Mouse (Mus musculus) liver, postnatal 0 days (tissue): ENCODE measurements around the gene Calr. TPM values are rescaled to one million over a fixed set of nuclear protein-coding genes. Genes with fewer than 3 reads are reported as not detected.

Experiments
- ATAC-seq: fragments of 200-750 bp; cut with Nextera tagmentation; 2 replicates; pipeline ENCODE4 v1.8.0; 2017; ENCODE audit warnings: mild to moderate bottlenecking, moderate library complexity
- DNase-seq: peaks from one replicate; pipeline ENCODE4 v3.0.0-alpha.2; 2016
- H3K27ac ChIP-seq: fragments of 300-500 bp; sonication (generic); 2 replicates; pipeline ENCODE4 v1.5.1; 2014; ENCODE audit warnings: antibody characterized with exemption, moderate library complexity, mild to moderate bottlenecking, low read depth
- H3K27me3 ChIP-seq: fragments of 300-500 bp; sonication (generic); 2 replicates; pipeline ENCODE4 v1.6.1; 2014; ENCODE audit warnings: low read length, control low read depth, mixed read lengths; ENCODE audit not compliant: insufficient read depth
- H3K36me3 ChIP-seq: fragments of 300-500 bp; sonication (generic); replicated peaks from 2 replicates; pipeline ENCODE4 v1.6.1; 2014; ENCODE audit warnings: mild to moderate bottlenecking, control low read depth, low read length, moderate library complexity, mixed read lengths; ENCODE audit not compliant: insufficient read depth
- H3K4me1 ChIP-seq: fragments of 300-500 bp; sonication (generic); 2 replicates; pipeline ENCODE4 v1.6.1; 2014; ENCODE audit warnings: antibody characterized with exemption, mild to moderate bottlenecking, control low read depth; ENCODE audit not compliant: insufficient read depth
- H3K4me2 ChIP-seq: fragments of 300-500 bp; sonication (generic); 2 replicates; pipeline ENCODE4 v1.6.1; 2014; ENCODE audit warnings: low read depth, mild to moderate bottlenecking, low read length, moderate library complexity, mixed read lengths
- H3K4me3 ChIP-seq: fragments of 300-500 bp; sonication (generic); 2 replicates; pipeline ENCODE4 v1.5.1; 2014; ENCODE audit warnings: low read depth, low read length
- H3K9ac ChIP-seq: fragments of 300-500 bp; sonication (generic); replicated peaks from 2 replicates; pipeline ENCODE4 v1.6.1; 2014; ENCODE audit warnings: mild to moderate bottlenecking, moderate library complexity
- H3K9me3 ChIP-seq: fragments of 300-500 bp; sonication (generic); 2 replicates; pipeline ENCODE4 v1.6.1; 2016; ENCODE audit warnings: mild to moderate bottlenecking, control low read depth, low read length, mixed read lengths
- CTCF ChIP-seq: sonication (generic); IDR thresholded peaks from 2 replicates; pipeline ENCODE4 v1.5.1; 2016; ENCODE audit warnings: antibody characterized with exemption, low read depth
- EP300 ChIP-seq: IDR thresholded peaks from 2 replicates; pipeline ENCODE4 v1.6.1; 2016; ENCODE audit warnings: antibody characterized with exemption, low read depth, mild to moderate bottlenecking
- WGBS: fragments of 180-500 bp; shearing (Covaris S2); extraction: QIAGEN DNeasy Blood & Tissue Kit; methylation state at CpG from one replicate; pipeline ENCODE4 v1.1.7; 2014; ENCODE audit not compliant: insufficient replicate concordance; 5-methylcytosine and 5-hydroxymethylcytosine counted together
- polyA plus RNA-seq: library from polyadenylated mRNA; unstranded; fragments of >200 nt; fragmentation: Nextera tagmentation; extraction: Ambion mirVana; gene quantifications from 2 replicates; pipeline ENCODE4 v1.2.1, GENCODE M21; 2015

Calr gene
- polyA plus RNA-seq, 1 experiment from 2014 or later = 331 TPM

- peak within 1 kb of the TSS; percentile 73 for H3K27ac ChIP-seq
- peak within 1 kb of the TSS; percentile 62 for H3K9ac ChIP-seq
- WGBS = 8% methylated on average over 40 of the region's 46 CpGs
Observed at GRCm38 (mm10) chr8:84871376-84872308, 24.9 kb upstream of the Calr start, which contains the start of gene Syce2. Gene Syce2 (plus strand): TSS chr8:84872111.

DNA sequence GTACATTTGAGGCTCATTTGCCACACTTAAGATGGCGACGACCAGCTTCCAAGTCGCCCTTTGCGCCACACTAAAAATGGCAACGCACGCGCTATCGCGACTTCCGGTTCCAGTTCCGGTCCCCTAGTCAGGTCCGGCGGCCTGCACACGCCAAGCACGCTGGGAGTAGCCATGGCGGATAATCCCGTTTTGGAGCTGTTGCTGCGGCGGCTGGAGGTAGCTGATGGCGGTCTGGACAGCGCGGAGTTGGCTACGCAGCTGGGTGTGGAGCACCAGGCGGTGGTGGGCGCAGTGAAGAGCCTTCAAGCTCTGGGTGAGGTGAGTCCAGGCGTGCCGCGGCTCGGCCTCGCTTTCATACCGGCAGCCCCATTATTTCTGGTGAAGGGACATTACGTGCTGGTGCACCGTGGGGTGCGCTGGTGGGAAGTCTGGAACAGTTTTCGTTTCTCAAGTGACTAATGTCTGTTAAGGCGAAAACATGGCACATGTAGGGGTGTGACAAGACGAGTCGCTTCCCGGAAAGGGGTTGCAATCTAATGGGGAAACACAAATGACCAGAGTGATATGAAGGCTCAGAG, 10.2 kb upstream of the Calr start, which contains the start of gene Farsa:
Gene Farsa (plus strand): TSS at position 126 of the 578 bp plus-strand sequence.
- TF ChIP-seq EP300 (no peak), CTCF (no peak)
- H3K9ac ChIP-seq = peak within 1 kb of the TSS; percentile 83
- no peaks in the 10 kb centered on the region for H3K27me3 ChIP-seq
- peak within 1 kb of the TSS; percentile 87 for H3K4me2 ChIP-seq
- peak; percentile 96 for ATAC-seq
- H3K27ac ChIP-seq = peak within 1 kb of the TSS; percentile 92
- WGBS = 1% methylated on average over 39 of the region's 39 CpGs
- peaks cover 14% of the 10 kb centered on the region for H3K4me1 ChIP-seq
- DNase-seq = peak; percentile 94
- H3K9me3 ChIP-seq = no peaks in the 10 kb centered on the region
- peak within 1 kb of the TSS; percentile 89 for H3K4me3 ChIP-seq
- H3K36me3 ChIP-seq = peaks cover 26% of the 10 kb centered on the region

More at GRCm38 (mm10) chr8:84871376-84872308, 24.9 kb upstream of the Calr start, which contains the start of gene Syce2:
- peaks cover 27% of the 10 kb centered on the region for H3K4me1 ChIP-seq
- DNase-seq (peak; percentile 93), ATAC-seq (peak; percentile 84)
- H3K4me3 ChIP-seq = peak within 1 kb of the TSS; percentile 52
- 0 out of 2 replicates have a peak, but pooled peaks have one; percentile 23 for TF ChIP-seq EP300
- TF ChIP-seq CTCF = peak; percentile 75
- H3K27me3 ChIP-seq = no peaks in the 10 kb centered on the region
- peaks cover 28% of the 10 kb centered on the region for H3K36me3 ChIP-seq
- no peaks in the 10 kb centered on the region for H3K9me3 ChIP-seq
- peak within 1 kb of the TSS; percentile 99 for H3K4me2 ChIP-seq

DNA sequence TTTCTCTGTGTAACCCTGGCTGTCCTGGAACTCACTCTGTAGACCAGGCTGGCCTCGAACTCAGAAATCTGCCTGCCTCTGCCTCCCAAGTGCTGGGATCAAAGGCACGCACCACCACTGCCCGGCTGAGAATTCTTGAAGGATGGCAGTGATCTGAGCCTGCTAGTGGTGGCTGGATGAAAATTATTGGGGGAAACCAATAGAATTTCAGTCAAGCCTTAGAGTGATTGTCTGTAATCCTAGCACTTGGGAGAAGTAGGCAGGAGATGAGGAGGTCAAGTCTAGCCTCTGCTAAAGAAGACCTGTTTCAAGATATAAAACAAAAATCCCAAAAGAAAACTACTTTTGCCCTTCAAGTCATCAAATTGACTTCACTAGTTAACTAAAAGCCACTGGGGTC, 9.7 kb upstream of the Calr start:
- 90% methylated on average over 3 of the region's 3 CpGs for WGBS
- Histone ChIP-seq H3K4me3 (peak overlapping the region; percentile 89; the same call in 1 of the 2 replicates), H3K9ac (no peak overlapping the region), H3K36me3 (peaks cover 21% of the 10 kb centered on the region), H3K4me1 (peaks cover 14% of the 10 kb centered on the region), H3K4me2 (peak overlapping the region; percentile 87; the same call in 1 of the 2 replicates), H3K9me3 (no peaks in the 10 kb centered on the region), H3K27ac (no peak overlapping the region), H3K27me3 (no peaks in the 10 kb centered on the region)
- ATAC-seq (no peak), DNase-seq (no peak)
- TF ChIP-seq CTCF (no peak), EP300 (no peak)

GRCm38 (mm10) chr8:84847684-84848435, 1.1 kb upstream of the Calr start:
- Histone ChIP-seq H3K4me2 (peak overlapping the region; percentile 88), H3K9ac (peak overlapping the region; percentile 62), H3K27ac (peak overlapping the region; percentile 90), H3K27me3 (no peaks in the 10 kb centered on the region), H3K9me3 (no peaks in the 10 kb centered on the region), H3K36me3 (peaks cover 25% of the 10 kb centered on the region), H3K4me3 (peak overlapping the region; percentile 71), H3K4me1 (peaks cover 28% of the 10 kb centered on the region)
- TF ChIP-seq CTCF (no peak), EP300 (peak; percentile 66; the same call in 1 of the 2 replicates)
- 15% methylated on average over 6 of the region's 6 CpGs for WGBS
- DNase-seq (no peak), ATAC-seq (no peak)

DNA sequence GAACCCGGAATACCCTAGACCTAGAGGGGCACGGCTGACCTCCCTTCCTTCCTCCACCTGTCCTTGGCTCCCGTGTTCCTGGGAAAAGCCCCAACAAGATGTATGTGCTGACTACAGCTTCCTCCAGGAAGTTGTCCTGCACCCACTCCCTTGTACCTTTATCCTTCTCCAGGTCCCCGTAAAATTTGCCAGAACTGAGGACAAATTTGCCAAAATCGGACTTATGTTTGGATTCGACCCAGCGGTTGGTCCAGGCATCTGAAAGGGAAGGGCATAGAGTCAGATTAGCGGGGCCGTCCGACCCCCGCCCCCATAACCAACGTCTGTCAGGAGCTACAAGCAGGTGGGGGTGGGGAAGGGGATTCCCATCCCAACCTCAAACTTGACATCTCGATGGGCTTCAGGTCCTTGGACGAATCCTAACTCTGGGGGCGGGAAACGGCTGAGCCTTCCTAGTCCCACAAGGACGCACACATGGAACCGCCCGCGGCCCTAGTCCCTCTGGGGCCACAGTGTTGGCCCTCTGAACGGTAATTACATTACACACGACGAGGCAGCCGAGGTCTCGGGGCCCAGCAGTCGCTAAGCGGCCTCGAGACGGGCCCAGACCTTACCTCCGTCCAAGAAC, 526 bp downstream of the Calr start:
- peak; percentile 30 for ATAC-seq
- Histone ChIP-seq H3K9me3 (no peaks in the 10 kb centered on the region), H3K4me3 (peak overlapping the region; percentile 71), H3K4me1 (peaks cover 31% of the 10 kb centered on the region), H3K27ac (peak overlapping the region; percentile 85), H3K27me3 (no peaks in the 10 kb centered on the region), H3K4me2 (peak overlapping the region; percentile 88), H3K9ac (peak overlapping the region; percentile 80), H3K36me3 (peaks cover 41% of the 10 kb centered on the region)
- DNase-seq = no peak
- WGBS = under 1% methylated on average over 30 of the region's 30 CpGs
- TF ChIP-seq EP300 (no peak), CTCF (no peak)
